Comparison of ENCODE assay signal across 12 mouse cellular contexts in the genomic region with DNA sequence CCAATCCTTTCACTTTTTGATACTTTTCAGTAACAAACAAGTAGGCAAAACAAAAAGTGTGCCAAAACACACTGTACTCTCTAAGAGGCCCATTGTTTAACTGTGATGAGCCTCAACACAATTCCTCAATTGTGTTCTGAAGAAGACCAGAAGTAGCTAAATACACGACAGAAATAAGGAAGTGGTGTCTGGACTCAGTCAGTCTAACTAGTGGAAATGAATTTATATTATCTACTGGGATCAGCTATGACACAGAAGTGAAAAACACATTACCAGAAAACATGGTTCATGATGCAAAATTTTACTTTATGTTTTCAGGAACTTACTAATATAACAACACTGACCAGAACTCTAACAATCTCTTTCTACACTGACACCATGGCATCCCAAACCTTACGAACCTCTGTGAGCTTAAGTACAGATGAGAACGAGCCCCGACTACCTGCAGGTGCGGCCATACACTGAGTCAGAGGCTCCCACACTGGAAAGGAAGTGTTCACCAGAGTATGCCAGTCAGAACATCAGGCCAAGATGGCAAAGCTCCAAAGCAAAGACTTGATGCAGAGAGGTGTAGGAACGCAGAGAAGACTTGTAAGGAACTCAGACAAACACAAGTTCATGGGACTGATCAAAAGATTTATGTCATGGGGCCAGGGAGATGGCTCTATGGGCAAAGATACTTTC. TPM values are rescaled to one million over a fixed set of nuclear protein-coding genes. Genes with fewer than 3 reads are reported as not detected.
DNase-seq lines count a peak whose midpoint lies in the region; ATAC-seq and TF ChIP-seq lines count a peak whose summit lies in the region.
"Had no signal": no experiment of that assay in that cellular context is flagged by ENCODE, and none has a peak within 500 bp of the region (broad histone marks: within the 10 kb centered on the region; RNA-seq: fewer than 3 reads in every experiment).

No protein-coding gene starts in this region.

- H3K9ac ChIP-seq in hindbrain, postnatal 0 days (replicated peaks; ENCODE audit: low read length): no peak overlapping the region
- H3K9ac ChIP-seq: heart, embryonic 13.5 days; hindbrain, embryonic 14.5 days; liver, postnatal 0 days had no signal

- WGBS in hindbrain, postnatal 0 days: 71% methylated on average over 6 of the region's 6 CpGs
- 59% methylated on average over 6 of the region's 6 CpGs for WGBS in cerebellum, adult 2 months

- TF ChIP-seq CTCF in hindbrain, postnatal 0 days (IDR thresholded peaks at IDR 0.05; ENCODE audit: low read depth): no peak
- no peak for TF ChIP-seq CTCF in cerebellum, adult 2 months (IDR thresholded peaks at IDR 0.05; ENCODE audit: borderline replicate concordance, insufficient read depth, low read depth, low read length)

- no peak for TF ChIP-seq POLR2A in cerebellum, adult 2 months (IDR thresholded peaks at IDR 0.05; ENCODE audit: borderline replicate concordance, insufficient read depth, low read length)

- no peaks in the 10 kb centered on the region for H3K4me1 ChIP-seq in hindbrain, postnatal 0 days (ENCODE audit: insufficient read depth, low read length)
- no peaks in the 10 kb centered on the region for H3K4me1 ChIP-seq in cerebellum, adult 2 months (ENCODE audit: control insufficient read depth, insufficient read depth, low read length)

- peak; percentile 40 for DNase-seq in 3T3-L1 (ENCODE audit: low read depth, low spot score)
- DNase-seq in CD4-positive, CD25-positive, alpha-beta regulatory T cell, adult 2 months (ENCODE audit: low read depth, low spot score): peak; percentile 53
- DNase-seq in hindbrain, postnatal 0 days (ENCODE audit: low spot score): no peak
- no peak for DNase-seq in cerebellum, adult 2 months
- no peak for DNase-seq in c-Kit-positive CD71-positive TER-119-positive erythroid progenitor cells, embryonic 14.5 days (ENCODE audit: low spot score)
- DNase-seq in layer of hippocampus, postnatal 36 days: no peak
- DNase-seq: kidney, postnatal 14 days; liver, postnatal 0 days had no signal

- H3K9me3 ChIP-seq in hindbrain, postnatal 0 days (ENCODE audit: low read length): no peaks in the 10 kb centered on the region
- H3K9me3 ChIP-seq: heart, embryonic 13.5 days had no signal

- ATAC-seq in common myeloid progenitor, adult 5-6 weeks (replicated peaks; ENCODE audit: low read depth, poor library complexity, severe bottlenecking): peak; percentile 88
- peak; percentile 78 for ATAC-seq in monocyte, adult 5-6 weeks (replicated peaks; ENCODE audit: insufficient number of reproducible peaks, low FRiP score, low TSS enrichment, poor library complexity, severe bottlenecking)
- ATAC-seq in hindbrain, postnatal 0 days: no peak
- ATAC-seq: liver, postnatal 0 days had no signal

- H3K36me3 ChIP-seq in hindbrain, postnatal 0 days (ENCODE audit: insufficient read depth, low read length): no peaks in the 10 kb centered on the region
- H3K36me3 ChIP-seq: heart, embryonic 13.5 days had no signal

- no peak overlapping the region for H3K27ac ChIP-seq in hindbrain, postnatal 0 days
- no peak overlapping the region for H3K27ac ChIP-seq in cerebellum, adult 2 months (ENCODE audit: insufficient read depth, low read length)
- H3K27ac ChIP-seq: heart, embryonic 13.5 days; hindbrain, embryonic 14.5 days had no signal

- H3K4me3 ChIP-seq in hindbrain, postnatal 0 days (ENCODE audit: low read length): no peak overlapping the region
- no peak overlapping the region for H3K4me3 ChIP-seq in cerebellum, adult 2 months (replicated peaks; ENCODE audit: insufficient read depth, low read depth, low read length)
- H3K4me3 ChIP-seq: heart, embryonic 13.5 days had no signal

- no peak overlapping the region for H3K4me2 ChIP-seq in hindbrain, postnatal 0 days (ENCODE audit: low read depth, low read length)
- H3K4me2 ChIP-seq: heart, embryonic 13.5 days; hindbrain, embryonic 14.5 days had no signal

- no peaks in the 10 kb centered on the region for H3K27me3 ChIP-seq in hindbrain, postnatal 0 days (ENCODE audit: insufficient read depth, low read length)
- H3K27me3 ChIP-seq in cerebellum, adult 2 months (ENCODE audit: control insufficient read depth, insufficient read depth, low read length): no peaks in the 10 kb centered on the region
- H3K27me3 ChIP-seq: heart, embryonic 13.5 days had no signal

RNA-seq across cellular contexts. Expression of a gene that starts 19.2 kb away (rescaled TPM):
- total RNA-seq in common myeloid progenitor, adult 5-6 weeks (2017): 52.7 and 64.7 TPM in 2 replicates
- 73.5 to 104 TPM (median 79.7 TPM) in 3 replicates for total RNA-seq in monocyte, adult 5-6 weeks (2017)
- total RNA-seq in hindbrain, postnatal 0 days (2014; rRNA removed): 21.7 and 22.5 TPM in 2 replicates
- 21.8 TPM in 2 replicates for polyA plus RNA-seq in hindbrain, postnatal 0 days (2015; fragmentation: Nextera tagmentation; extraction: Ambion mirVana)
- 22.0 and 22.5 TPM in 2 replicates for polyA plus RNA-seq in cerebellum, adult 2 months (2012; rRNA removed)
- total RNA-seq in layer of hippocampus, postnatal 36 days (2021): 10 to 100 TPM; 29.1 to 30.8 TPM

RNA-seq across cellular contexts. Expression of a gene that starts 39.6 kb away (rescaled TPM):
- 52.3 and 61.7 TPM in 2 replicates for total RNA-seq in common myeloid progenitor, adult 5-6 weeks (2017)
- 47.5 to 86.8 TPM (median 70.6 TPM) in 3 replicates for total RNA-seq in monocyte, adult 5-6 weeks (2017)
- 46.5 and 47.3 TPM in 2 replicates for total RNA-seq in hindbrain, postnatal 0 days (2014; rRNA removed)
- polyA plus RNA-seq in hindbrain, postnatal 0 days (2015; fragmentation: Nextera tagmentation; extraction: Ambion mirVana): 86.7 and 93.3 TPM in 2 replicates
- 27.6 and 30.3 TPM in 2 replicates for polyA plus RNA-seq in cerebellum, adult 2 months (2012; rRNA removed)
- 10 to 100 TPM; 26.7 to 28.0 TPM for total RNA-seq in layer of hippocampus, postnatal 36 days (2021)

RNA-seq across cellular contexts. Expression of a gene that starts 39.6 kb away (rescaled TPM):
- total RNA-seq in common myeloid progenitor, adult 5-6 weeks (2017): 22.2 and 28.6 TPM in 2 replicates
- total RNA-seq in monocyte, adult 5-6 weeks (2017): 11.1 to 15.4 TPM (median 12.7 TPM) in 3 replicates
- 20.1 and 28.2 TPM in 2 replicates for total RNA-seq in hindbrain, postnatal 0 days (2014; rRNA removed)
- polyA plus RNA-seq in hindbrain, postnatal 0 days (2015; fragmentation: Nextera tagmentation; extraction: Ambion mirVana): 55.0 and 56.0 TPM in 2 replicates
- 45.4 and 46.9 TPM in 2 replicates for polyA plus RNA-seq in cerebellum, adult 2 months (2012; rRNA removed)
- 10 to 100 TPM; 63.0 to 63.9 TPM for total RNA-seq in layer of hippocampus, postnatal 36 days (2021)

RNA-seq across cellular contexts. Expression of a gene that starts 56.9 kb away (rescaled TPM):
- 11.8 and 26.7 TPM in 2 replicates for total RNA-seq in common myeloid progenitor, adult 5-6 weeks (2017)
- total RNA-seq in monocyte, adult 5-6 weeks (2017): 11.9 to 24.6 TPM (median 17.9 TPM) in 3 replicates
- 21.3 and 21.4 TPM in 2 replicates for total RNA-seq in hindbrain, postnatal 0 days (2014; rRNA removed)
- 11.6 and 11.8 TPM in 2 replicates for polyA plus RNA-seq in hindbrain, postnatal 0 days (2015; fragmentation: Nextera tagmentation; extraction: Ambion mirVana)
- 23.5 and 25.0 TPM in 2 replicates for polyA plus RNA-seq in cerebellum, adult 2 months (2012; rRNA removed)
- total RNA-seq in layer of hippocampus, postnatal 36 days (2021): 10 to 100 TPM; 37.2 to 38.6 TPM

Comparison
In these comparisons a context has a peak if more than half of its experiments do, and no peak if none do; other contexts are left out.
1. DNase-seq: peak in 3T3-L1 (single experiment) and CD4-positive, CD25-positive, alpha-beta regulatory T cell, adult 2 months (single experiment); none in hindbrain, postnatal 0 days (single experiment), cerebellum, adult 2 months (0 of 2), c-Kit-positive CD71-positive TER-119-positive erythroid progenitor cells, embryonic 14.5 days (single experiment) and layer of hippocampus, postnatal 36 days (0 of 2).